Mouse (Mus musculus) cortical plate, adult 2 months (tissue): Measurements from ENCODE around the gene Pax5.

Source experiments
- CTCF ChIP-seq: fragments of 200-500 bp; IDR thresholded peaks from 2 replicates; pipeline ENCODE4 v1.5.1; 2011; ENCODE audit warnings: mild to moderate bottlenecking, control low read depth, low read length; ENCODE audit not compliant: insufficient read depth; ENCODE audit errors: extremely low read depth
- POLR2A ChIP-seq: fragments of 200-500 bp; IDR thresholded peaks from 2 replicates; pipeline ENCODE4 v1.6.1; 2011; ENCODE audit warnings: mild to moderate bottlenecking, low read length, control low read depth; ENCODE audit not compliant: insufficient read depth; ENCODE audit errors: extremely low read depth

- no peak for TF ChIP-seq CTCF
- TF ChIP-seq POLR2A: no peak
Observed at GRCm38 (mm10) chr4:44671035-44671434, 39.3 kb downstream of the Pax5 start.
